Mouse (Mus musculus): Measurements from ENCODE around the gene Slc44a1. TPM values are rescaled to one million over a fixed set of nuclear protein-coding genes. Genes with fewer than 3 reads are reported as not detected.

Gene Slc44a1
- polyA plus RNA-seq, 1 experiment = 13.9 TPM

DNA sequence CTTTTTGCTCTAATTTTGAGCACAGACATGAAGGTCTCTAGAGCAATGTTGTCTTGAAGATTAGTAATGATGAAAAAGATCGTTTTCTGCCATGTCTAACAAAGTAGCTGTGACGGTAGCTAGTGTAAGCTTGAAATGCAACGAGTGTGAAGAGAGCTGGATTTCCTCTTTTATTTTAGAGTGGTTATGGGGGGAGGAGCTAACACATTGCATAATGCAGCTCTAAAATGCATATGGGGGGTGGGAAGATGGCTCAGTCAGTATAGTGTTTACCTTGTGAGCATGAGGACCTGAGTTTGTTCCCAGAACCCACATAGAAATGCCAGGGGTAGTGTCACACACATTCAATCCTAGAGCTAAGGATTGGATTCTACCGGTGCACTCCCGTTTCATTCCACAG is 29.5 kb upstream of the Slc44a1 start:
- DNase-seq (ENCODE audit: low read depth) = no peak
- TF ChIP-seq POLR2A (IDR thresholded peaks at IDR 0.05; ENCODE audit: borderline replicate concordance, extremely low read depth, insufficient read depth, insufficient read length, poor library complexity, severe bottlenecking) (no peak), CTCF (IDR thresholded peaks at IDR 0.05; ENCODE audit: borderline replicate concordance, extremely low read depth, insufficient read depth, insufficient read length) (no peak)

DNA sequence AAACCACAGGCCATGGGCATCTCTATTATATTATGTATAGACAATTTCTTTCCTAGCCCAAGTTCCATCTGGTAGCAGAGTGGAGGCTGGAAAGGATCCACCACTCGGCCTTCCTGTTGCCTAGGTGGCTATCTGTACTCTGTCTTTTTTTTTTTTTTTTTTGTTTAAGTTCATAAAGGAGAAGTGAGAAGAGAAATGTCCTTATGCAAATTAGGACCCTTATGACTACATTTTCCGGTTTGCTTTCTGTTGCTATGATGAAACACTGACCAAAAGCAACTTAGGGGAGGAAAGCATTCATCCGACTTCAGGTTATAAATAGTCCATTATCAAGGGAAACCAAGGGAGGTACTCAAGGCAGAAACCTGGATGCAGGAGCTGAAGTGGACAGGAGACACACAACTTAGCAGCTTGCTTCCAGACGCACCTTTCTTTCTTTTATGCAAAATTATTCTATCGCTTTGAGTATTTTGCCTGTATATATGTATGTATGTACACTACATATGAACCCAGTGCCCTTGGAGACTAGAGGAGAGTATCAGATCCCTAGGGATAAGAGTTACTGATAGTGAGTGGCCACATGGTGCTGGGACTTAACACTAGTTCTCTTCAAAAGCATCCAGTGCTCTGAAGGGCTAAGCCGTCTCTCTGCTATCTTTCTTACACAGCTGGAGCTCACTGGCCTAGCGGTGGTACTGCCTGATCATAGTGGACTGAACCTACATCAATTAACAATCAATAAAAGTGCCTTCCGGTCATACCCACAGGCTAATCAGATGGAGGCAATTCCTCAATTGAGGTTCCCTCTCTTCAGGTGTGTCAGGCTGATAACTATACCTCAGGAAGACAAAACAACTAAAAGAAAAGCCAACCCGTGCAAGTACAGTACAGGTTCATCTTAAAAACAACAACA is 28.0 kb upstream of the Slc44a1 start:
- TF ChIP-seq CTCF (IDR thresholded peaks at IDR 0.05; ENCODE audit: borderline replicate concordance, extremely low read depth, insufficient read depth, insufficient read length) (no peak), POLR2A (IDR thresholded peaks at IDR 0.05; ENCODE audit: borderline replicate concordance, extremely low read depth, insufficient read depth, insufficient read length, poor library complexity, severe bottlenecking) (no peak)
- DNase-seq (ENCODE audit: low read depth) = no peak

DNA sequence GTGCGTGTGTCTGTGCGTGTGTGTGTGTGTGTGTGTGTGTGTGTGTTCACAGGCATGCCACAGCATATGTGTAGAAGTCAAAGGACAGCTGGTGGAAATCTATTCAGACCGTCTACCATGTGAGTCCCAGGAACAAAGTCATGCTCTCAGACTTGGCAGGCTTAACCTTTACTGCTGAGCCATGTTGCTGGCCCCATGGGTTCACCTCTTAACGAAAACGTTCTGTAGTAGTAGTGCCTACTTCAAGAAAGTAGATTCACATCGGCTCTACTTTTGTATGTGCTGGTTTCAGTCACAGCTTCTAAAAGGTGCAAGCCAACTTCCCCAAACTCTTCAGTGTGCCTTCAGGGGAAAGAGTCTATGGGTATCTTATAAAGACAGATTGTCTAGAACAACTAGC is 27.2 kb upstream of the Slc44a1 start:
- TF ChIP-seq CTCF (IDR thresholded peaks at IDR 0.05; ENCODE audit: borderline replicate concordance, extremely low read depth, insufficient read depth, insufficient read length) (no peak), POLR2A (IDR thresholded peaks at IDR 0.05; ENCODE audit: borderline replicate concordance, extremely low read depth, insufficient read depth, insufficient read length, poor library complexity, severe bottlenecking) (no peak)
- no peak for DNase-seq (ENCODE audit: low read depth)

DNA sequence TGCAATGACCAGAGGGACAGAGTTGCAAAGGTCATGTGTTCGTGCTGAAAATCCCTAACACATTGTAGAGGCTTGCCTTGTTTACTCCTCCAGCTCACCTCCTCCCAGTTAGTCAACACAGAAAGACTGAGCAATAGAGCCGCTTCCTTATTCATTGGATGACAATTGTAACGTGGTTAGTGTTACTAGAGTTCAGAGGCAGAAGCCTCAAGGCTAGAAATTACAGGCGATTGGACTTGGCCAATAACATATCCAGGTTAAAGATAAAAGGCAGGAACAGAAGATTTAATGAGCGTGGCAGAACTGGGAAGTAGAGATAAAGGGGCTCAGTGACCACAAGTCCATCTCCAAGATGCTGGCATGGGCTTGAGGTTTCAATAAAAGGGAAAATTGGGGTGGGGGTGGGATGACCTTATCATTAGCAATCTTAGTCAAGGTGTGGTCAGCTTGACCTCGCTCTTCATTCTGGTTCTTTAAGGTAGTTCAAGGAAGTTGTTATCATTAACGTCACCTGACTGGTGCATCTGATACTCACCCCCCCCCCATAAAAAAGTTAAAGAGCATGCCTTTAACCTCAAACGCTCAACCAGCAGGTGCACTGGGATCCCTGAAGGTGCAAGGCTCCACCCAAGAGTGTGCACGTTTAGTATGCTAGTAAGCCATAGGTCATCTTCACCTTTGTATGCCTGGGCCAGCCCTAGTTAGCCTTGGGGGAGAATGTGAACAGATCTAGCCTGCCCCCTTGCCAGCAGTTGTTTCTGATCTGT is 26.0 kb upstream of the Slc44a1 start:
- DNase-seq (ENCODE audit: low read depth) = no peak
- TF ChIP-seq POLR2A (IDR thresholded peaks at IDR 0.05; ENCODE audit: borderline replicate concordance, extremely low read depth, insufficient read depth, insufficient read length, poor library complexity, severe bottlenecking) = no peak
- no peak for TF ChIP-seq CTCF (IDR thresholded peaks at IDR 0.05; ENCODE audit: borderline replicate concordance, extremely low read depth, insufficient read depth, insufficient read length)

DNA sequence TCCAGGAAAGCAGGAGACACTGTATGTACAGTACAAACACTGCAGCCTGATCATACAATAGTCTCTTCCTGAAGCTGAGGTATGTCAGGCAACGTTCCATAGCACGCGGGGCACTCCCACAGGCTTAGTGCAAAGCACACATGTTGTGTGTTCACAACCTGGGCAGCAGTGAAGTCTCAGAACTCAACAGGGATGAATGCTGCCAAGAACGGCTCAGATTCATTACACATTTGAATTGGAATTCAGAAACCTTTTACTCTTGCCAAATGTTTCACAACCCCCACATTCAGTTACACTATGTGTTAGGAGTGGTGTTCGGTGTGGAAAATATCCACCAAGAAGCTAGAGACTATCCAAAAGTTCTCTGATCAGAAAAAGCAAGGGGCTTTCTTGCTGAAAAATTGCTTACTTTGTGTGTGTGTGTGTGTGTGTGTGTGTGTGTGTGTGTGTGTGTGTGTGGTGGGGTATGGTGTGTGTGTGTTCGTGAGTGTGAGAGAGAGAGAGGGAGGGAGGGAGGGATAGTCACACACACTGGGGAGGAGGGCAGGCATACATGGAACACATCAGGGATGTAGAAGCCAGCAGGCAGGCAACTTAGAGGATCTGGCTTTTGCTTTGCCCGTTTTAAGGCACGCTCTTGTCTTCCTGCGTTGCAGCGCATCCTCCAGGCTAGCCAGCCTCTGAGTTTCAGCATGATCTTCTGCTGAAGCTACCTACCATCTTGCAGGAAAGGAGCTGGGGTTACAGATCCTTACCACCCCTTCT is 24.2 kb upstream of the Slc44a1 start:
- DNase-seq (ENCODE audit: low read depth) = peak; percentile 78
- TF ChIP-seq POLR2A (IDR thresholded peaks at IDR 0.05; ENCODE audit: borderline replicate concordance, extremely low read depth, insufficient read depth, insufficient read length, poor library complexity, severe bottlenecking) (no peak), CTCF (IDR thresholded peaks at IDR 0.05; ENCODE audit: borderline replicate concordance, extremely low read depth, insufficient read depth, insufficient read length) (no peak)

DNA sequence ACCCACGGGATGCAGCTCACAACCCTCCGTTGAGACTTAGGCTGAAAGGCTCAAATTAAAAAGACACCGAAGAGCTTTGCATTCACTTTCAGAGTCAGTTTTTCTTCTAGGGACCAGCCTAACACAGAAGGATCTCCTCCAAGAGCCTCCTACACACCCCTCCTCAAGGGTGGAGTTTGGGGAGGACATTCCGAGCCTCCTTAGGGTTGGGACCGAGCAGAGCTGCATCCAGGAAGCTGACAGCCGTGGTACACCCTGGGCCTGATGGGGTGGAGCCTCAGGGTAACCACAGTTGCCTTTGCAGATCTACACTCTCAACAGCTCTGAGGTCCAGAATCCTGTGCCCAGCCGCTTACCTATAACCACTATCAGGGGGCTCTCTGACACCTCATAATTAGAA is 23.3 kb upstream of the Slc44a1 start:
- DNase-seq (ENCODE audit: low read depth) = no peak
- TF ChIP-seq POLR2A (IDR thresholded peaks at IDR 0.05; ENCODE audit: borderline replicate concordance, extremely low read depth, insufficient read depth, insufficient read length, poor library complexity, severe bottlenecking) (no peak), CTCF (IDR thresholded peaks at IDR 0.05; ENCODE audit: borderline replicate concordance, extremely low read depth, insufficient read depth, insufficient read length) (no peak)

DNA sequence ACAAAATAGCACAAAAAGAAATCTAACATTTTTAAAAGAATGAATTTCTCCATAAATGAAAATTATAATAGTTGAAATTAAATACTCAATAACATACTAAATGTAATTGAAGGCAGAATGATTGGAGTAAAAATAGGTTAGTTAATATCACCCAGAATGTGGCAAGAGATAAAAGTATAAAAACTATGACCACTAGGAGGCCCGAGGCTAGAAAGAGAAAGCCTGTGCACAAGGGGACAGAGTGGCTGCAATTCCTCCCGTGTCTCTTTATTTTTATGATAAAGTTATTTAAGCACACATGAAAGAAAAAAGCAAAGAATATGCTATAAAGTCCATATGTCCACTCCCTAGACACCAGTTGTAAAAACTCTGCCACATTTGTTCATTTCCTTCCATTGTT is 17.4 kb upstream of the Slc44a1 start:
- TF ChIP-seq POLR2A (IDR thresholded peaks at IDR 0.05; ENCODE audit: borderline replicate concordance, extremely low read depth, insufficient read depth, insufficient read length, poor library complexity, severe bottlenecking) (no peak), CTCF (IDR thresholded peaks at IDR 0.05; ENCODE audit: borderline replicate concordance, extremely low read depth, insufficient read depth, insufficient read length) (peak; percentile 19; the same call in 1 of the 2 replicates)
- no peak for DNase-seq (ENCODE audit: low read depth)

DNA sequence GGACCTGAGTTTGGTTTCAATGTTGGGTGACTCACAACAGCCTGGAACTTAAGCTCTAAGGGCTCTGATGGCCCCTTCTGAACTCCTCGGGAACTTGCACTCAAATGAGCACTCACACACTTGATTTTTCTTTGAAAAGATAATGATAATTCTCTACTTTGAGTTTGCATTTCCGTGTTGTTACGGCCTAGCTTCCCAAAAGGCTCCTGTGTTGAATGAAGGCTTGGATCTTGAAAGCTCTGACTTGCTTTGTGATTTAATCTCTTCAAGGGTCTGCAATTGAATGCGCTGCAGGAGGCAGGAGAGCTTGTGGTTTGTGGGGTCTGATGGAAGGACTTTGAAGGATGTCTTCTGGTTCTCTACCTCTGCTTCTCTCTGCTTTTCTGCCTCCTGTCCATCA is 13.1 kb upstream of the Slc44a1 start:
- DNase-seq (ENCODE audit: low read depth) = no peak
- no peak for TF ChIP-seq POLR2A (IDR thresholded peaks at IDR 0.05; ENCODE audit: borderline replicate concordance, extremely low read depth, insufficient read depth, insufficient read length, poor library complexity, severe bottlenecking)
- TF ChIP-seq CTCF (IDR thresholded peaks at IDR 0.05; ENCODE audit: borderline replicate concordance, extremely low read depth, insufficient read depth, insufficient read length) = no peak

DNA sequence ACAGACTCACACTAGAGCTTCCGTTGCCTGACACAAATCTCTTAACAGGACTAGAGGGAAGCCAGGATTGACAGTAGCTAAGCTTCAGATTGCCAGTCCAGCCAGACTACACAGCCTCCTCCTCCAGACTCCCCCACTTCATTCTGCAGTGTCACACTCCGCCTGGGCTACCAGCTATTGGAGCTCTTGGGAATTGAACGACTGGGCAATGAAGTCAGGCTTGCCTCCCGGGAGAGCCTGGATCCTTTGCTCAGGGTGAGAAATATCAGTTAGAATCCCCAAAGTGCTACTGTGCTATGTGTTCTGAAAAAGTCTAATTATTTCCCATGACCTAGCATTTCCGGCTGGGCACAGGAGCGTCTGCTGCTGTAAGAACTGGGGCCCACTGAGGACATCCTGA is 9.7 kb upstream of the Slc44a1 start:
- DNase-seq (ENCODE audit: low read depth) = no peak
- TF ChIP-seq POLR2A (IDR thresholded peaks at IDR 0.05; ENCODE audit: borderline replicate concordance, extremely low read depth, insufficient read depth, insufficient read length, poor library complexity, severe bottlenecking) (no peak), CTCF (IDR thresholded peaks at IDR 0.05; ENCODE audit: borderline replicate concordance, extremely low read depth, insufficient read depth, insufficient read length) (no peak)

DNA sequence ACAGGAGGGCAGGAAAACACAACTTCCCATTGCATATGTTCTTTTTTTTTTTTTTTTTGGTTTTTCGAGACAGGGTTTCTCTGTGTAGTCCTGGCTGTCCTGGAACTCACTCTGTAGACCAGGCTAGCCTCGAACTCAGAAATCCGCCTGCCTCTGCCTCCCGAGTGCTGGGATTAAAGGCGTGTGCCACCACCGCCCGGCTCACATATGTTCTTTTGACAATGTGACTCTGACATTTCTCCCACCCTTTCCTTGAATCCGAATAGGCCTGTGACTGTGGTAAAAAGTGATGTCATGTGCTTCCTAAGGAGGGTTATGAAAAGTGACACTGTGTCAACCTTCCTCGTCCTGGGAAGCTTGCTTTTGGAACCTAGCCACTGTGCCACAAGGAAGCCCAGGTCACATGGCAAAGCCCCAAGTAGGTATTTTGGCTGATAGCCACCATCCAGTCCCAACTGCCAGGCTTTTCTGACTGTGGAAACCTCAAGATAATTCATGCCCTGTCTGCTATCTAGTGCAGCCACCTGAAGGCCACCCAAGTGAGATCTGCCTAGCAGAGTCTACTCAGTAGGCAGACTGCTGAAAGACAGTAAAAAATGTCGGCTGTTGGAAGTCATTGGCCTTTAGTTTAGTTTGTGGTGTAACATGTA is 8.5 kb upstream of the Slc44a1 start:
- no peak for DNase-seq (ENCODE audit: low read depth)
- TF ChIP-seq CTCF (IDR thresholded peaks at IDR 0.05; ENCODE audit: borderline replicate concordance, extremely low read depth, insufficient read depth, insufficient read length) (no peak), POLR2A (IDR thresholded peaks at IDR 0.05; ENCODE audit: borderline replicate concordance, extremely low read depth, insufficient read depth, insufficient read length, poor library complexity, severe bottlenecking) (no peak)
